Mouse (Mus musculus) CH12F3 (cell line): ENCODE measurements at regions not wholly inside any gene's neighbourhood (a gene's known extent, or its start where the extent isn't known, plus 50 kb on each side); places are given as distances from the start of the nearest gene placed in this dataset.

Source experiments
- in situ Hi-C: fragments of 300-500 bp; cut with MboI; formaldehyde crosslinking; loops from 2 replicates; pipeline ENCODE4 v1.14.3; 2020; ENCODE audit warnings: low sequenced_read_pairs

DNA sequence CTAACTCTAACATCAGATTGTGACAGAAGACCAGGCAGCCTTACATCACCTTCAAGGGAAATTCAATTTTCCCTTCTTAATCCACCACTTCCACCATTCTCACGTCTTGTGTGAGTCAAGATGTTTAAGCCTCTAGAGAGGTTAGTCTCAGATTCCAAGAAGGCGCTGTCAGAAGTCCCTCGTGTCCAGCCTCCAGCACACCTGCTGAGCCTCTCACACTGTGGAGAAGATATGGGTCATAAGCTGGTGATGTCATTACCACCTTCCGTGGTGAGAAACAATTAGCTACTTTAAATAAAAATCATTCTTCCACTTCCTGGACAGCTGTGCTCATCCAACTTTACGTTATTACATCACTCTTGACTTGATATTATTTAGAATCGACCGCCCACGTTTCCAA, 198.3 kb upstream of the Fn1 start:
- in situ Hi-C loops, result no loop called here

DNA sequence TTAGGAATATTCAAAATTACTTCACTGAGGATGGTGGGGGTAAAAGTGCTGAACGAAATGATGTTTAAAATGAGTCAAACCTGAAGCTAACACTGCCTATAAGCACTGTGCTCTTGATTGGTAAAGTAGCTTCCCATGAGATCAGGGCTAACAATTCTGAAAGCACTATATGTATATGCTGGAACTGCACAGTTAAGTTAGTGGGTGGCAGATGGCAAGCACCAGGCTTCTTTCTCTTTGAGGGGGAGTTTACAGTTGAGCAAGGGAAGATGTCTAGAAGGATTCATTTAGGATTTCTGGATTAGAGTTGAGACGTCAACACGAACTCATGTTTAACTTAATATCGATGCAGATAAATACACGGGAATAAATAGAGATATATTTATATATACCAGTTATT, 195.7 kb upstream of the Fn1 start:
- in situ Hi-C loops, result no loop called here

GRCm38 (mm10) chr1:71844938-71845685, 192.1 kb upstream of the Fn1 start:
- in situ Hi-C loops, result no loop called here

DNA sequence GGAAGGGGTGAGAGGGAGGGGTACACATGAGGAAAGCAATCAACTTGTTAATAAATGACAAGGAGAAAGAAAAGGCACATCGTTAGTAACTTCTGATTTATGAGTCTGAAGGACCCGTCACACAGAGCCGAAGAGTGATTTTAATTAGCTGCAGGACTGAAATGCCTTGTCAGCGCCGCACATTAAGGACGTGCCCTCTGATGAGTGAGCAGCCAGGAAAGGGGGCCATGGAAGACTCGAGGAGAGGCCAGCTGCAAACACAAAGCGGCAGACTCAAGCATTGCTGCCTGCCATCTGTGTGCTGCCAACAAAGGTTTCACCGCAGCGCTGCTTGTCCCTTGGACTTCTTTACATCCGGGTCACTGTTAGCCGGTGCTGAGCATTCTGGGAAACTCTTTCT, 184.8 kb upstream of the Fn1 start:
- in situ Hi-C loops, result no loop called here

DNA sequence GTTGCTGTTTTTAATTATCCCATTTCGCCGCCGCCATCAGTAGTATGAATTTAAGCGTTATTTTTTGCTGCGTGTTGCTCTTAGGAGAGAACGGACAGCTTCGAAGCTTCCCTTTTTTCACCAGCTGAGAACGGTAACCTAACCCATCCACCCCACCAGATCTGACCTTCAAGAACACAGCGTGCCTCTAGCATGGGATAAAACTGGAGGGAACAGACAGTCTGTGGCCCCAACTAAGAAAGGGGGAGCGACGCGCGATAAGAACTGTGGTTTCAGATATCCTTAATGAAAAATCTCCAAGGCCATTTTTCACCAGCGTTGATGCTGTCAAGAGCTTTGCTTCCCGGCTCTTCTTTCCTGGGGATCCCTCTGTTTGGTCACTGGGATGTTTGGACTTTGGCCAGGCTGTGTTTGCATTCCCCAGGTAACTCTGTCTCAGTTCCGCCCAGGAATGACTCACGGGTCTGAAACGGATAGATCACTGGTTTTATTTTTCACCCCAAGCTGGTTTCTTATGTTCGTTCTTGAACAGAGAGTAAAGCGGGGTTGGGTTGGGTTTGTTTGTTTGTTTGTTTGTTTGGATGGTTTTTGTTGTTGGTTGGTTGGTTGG, 184.1 kb upstream of the Fn1 start:
- in situ Hi-C loops, result no loop called here

- in situ Hi-C loops, result no loop called here
Observed at GRCm38 (mm10) chr1:71830379-71830778, 177.4 kb upstream of the Fn1 start.

DNA sequence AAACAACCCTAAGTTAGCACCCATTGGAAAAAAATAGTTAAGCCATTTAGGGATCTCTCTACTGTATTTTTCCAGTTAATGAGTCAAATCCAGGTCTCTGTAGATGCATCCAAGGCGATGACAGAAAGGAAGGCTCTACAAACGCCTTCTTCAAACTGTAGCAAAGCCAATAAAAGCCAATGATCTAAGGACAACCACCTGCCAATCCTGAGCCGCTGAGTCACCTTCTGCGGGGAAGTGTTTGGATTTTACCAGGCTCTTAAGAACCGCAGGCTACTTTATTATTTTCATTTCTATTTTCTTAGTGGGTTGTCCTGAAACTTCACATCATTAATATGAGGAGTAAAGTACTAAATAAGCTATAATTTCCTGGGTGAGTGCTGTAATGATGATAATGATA, 171.4 kb upstream of the Fn1 start:
- in situ Hi-C loops, result no loop called here

DNA sequence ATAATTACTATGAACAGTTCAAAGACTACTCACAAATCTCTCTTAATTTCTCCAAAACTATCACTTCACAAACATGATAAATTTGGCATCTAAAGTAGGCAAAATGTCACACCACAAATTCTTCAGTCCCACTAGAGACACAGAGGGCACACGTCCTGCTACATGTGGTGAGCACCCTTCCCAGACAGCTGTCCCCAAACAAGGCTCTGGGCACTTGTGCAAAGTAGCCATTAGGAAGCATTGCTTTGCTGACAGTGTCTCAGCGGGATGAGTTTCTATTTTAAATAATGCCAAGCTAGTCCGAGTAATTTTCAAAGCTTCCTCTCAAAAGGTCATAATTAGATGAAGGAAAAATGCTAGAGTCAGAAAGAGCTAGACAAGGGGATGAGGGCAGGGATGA, 169.1 kb upstream of the Fn1 start:
- in situ Hi-C loops, result no loop called here

DNA sequence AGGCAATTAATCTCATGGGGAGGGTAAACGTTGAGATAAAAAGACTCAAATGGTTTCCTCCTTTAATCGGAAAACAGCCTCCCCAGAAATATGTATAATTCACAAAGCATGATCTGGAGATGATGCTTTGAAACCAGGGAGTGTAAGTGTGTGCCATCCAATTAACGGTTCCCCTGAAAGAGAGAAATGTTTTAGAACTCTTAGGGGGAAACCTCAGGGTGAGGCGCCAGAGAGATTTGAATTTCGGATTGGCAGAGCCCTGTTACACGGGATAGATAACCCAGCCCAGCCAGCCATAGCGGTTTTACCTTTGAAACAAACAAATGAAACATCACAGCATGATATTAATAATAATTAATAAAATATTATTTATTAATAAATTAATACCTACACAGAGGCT, 168.1 kb upstream of the Fn1 start:
- in situ Hi-C loops, result no loop called here

GRCm38 (mm10) chr1:71816306-71816705, 163.3 kb upstream of the Fn1 start:
- in situ Hi-C loops, result no loop called here

DNA sequence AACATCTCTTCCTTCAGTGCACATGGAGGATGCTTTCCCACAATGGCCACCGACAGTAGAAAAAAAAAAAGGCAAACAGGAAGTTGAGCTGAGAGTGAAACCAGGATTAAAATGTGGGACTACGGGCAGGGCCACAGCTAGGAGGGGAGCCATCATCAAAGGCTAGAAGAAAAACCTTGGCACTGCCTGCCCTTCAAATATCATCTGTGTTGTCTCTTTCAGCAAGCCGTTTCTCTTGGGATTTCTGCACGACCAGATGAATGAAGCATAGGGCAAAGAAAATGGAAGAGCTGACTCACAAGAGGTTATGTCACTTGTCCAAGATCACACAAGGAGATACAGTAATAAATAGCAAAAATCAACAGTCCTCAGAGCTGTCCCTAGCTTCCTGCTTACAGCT, 161.1 kb upstream of the Fn1 start:
- in situ Hi-C loops, result no loop called here

GRCm38 (mm10) chr1:71812171-71812695, 159.2 kb upstream of the Fn1 start:
- in situ Hi-C loops, result no loop called here

GRCm38 (mm10) chr1:71811196-71811788, 158.3 kb upstream of the Fn1 start:
- in situ Hi-C loops, result no loop called here

DNA sequence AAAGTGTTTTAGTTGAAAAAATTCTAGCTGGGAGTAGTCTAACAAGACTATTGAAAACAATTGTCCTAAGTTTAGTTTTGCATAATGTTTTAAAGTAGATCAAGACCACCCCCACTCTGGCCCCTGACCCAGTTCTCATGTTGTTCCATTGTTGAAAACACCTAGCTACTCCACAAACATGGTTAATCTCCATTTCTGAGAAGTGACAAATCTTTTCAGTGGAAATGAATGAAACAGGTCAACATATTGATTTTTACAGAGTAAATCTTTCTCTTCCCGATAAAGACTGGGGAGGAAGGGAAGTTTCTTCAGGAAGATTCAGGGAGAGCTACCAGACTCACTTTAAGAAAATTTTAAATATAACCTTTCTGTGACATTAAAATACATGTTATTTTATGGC, 155.0 kb upstream of the Fn1 start:
- in situ Hi-C loops, result no loop called here

GRCm38 (mm10) chr1:71807586-71807985, 154.6 kb upstream of the Fn1 start:
- in situ Hi-C loops, result no loop called here

DNA sequence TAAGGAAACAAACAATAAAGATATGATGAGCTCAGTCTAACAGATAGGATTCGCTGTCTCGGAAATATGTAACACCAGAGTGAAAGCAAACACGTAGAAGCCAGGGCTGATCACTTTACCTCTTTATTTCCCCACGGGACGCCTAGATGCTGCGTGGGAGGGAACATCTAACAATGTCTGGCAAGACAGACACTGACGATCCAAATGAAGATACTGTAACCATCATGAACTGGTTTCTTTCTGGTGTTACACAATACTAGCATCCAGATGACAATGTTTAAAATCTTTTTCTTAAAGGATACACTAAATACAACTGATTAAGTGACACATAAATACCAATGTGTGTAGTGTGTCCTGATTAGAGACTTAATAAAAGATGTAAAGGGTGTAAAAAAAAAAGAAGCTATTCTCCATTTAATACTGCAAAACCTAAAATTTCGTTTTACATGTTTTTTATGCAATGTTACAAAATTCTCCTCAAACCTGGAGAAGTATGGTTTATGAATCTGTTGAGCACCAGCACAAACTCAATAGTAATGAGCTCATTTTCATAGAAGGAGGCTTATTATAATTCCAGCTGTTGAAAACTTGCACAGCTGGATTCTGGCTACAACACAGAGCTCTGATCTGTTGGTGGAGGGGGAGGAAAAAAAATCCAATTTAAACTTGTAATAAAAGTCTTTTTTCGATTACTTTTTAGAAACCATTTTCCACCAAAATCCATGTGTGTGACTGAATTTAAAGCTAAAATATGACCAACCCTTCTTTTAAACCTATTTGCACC, 148.5 kb upstream of the Fn1 start:
- in situ Hi-C loops, result no loop called here

GRCm38 (mm10) chr1:71800581-71800980, 147.6 kb upstream of the Fn1 start:
- in situ Hi-C loops, result no loop called here

DNA sequence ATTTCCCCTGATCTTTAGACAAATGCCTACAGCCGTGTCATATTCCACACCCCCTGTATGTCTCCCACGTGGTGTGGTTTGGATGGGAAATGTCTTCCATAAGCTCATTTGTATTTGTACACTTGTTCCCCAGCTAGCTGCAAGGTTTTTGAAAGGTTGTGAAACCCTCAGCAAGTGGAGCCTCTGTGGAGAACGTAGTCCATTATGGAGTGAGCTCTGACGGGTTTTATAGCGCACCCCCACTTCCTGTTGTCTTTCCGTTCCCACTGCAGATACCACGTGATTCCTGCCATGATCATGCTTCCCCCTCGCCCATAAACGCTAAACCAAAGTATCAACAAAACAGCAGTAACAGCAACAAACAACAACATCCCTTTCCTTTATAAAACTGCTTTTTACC, 145.6 kb upstream of the Fn1 start:
- in situ Hi-C loops, result no loop called here

GRCm38 (mm10) chr1:71788408-71788807, 135.4 kb upstream of the Fn1 start:
- in situ Hi-C loops, result no loop called here

DNA sequence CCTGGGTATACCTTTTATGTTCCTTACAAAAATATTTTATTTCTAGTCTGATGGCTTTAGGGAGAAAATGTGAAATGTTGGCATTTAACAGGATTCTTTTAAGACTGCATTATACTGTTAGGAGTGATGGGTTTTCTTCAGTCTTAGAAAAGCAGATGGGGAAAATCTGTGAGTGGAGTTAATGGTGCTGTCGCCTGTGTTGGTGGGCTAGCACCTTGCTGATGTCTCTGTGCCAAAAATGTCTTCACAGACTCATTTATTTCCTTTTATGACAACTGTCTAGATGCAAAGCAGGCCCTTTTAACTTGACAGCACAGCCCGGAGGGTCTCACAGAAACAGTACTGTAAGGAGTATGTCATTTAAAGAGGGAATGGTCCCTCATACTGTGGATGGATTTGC, 131.9 kb upstream of the Fn1 start:
- in situ Hi-C loops, result no loop called here

DNA sequence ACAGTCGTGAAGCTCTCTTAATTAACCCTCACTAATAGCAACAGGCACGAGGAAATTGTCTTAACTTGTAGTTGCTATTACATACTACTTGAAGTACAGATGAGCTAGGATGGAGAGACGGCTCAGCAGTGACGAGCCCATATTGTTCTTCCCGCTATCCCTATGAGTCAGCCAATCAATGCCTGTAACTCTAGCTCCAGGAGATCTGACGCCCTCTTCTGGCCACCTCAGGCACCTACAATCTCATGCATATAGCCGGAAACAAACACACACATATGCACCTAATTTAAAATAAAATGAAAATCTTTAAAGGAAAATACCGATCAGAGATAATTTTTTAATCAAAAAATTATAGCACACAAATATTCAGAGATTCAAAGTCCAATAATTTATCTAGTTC, 125.3 kb upstream of the Fn1 start:
- in situ Hi-C loops, result no loop called here
